Mouse (Mus musculus) G1E (cell line): ENCODE data around the gene P2ry2.

Experiments
- CTCF ChIP-seq: IDR thresholded peaks from 2 replicates; pipeline ENCODE4 v1.5.1; 2012; ENCODE audit warnings: low read depth, low read length, inconsistent platforms, mixed read lengths
- GATA1 ChIP-seq: IDR thresholded peaks from 2 replicates; pipeline ENCODE4 v1.6.1; 2012; ENCODE audit warnings: borderline replicate concordance, low read length, inconsistent platforms, mixed read lengths
- GATA2 ChIP-seq: IDR thresholded peaks from 2 replicates; pipeline ENCODE4 v1.6.1; 2012; ENCODE audit warnings: low read depth, low read length, inconsistent platforms, borderline replicate concordance
- POLR2AphosphoS5 ChIP-seq: IDR thresholded peaks from 2 replicates; pipeline ENCODE4 v1.6.1; 2012; ENCODE audit warnings: low read depth, low read length, inconsistent platforms; ENCODE audit not compliant: insufficient replicate concordance
- TAL1 ChIP-seq: conservative IDR thresholded peaks from 2 replicates; pipeline ENCODE4 v1.6.1; 2012; ENCODE audit warnings: low read depth, low read length, inconsistent platforms, mixed read lengths

DNA sequence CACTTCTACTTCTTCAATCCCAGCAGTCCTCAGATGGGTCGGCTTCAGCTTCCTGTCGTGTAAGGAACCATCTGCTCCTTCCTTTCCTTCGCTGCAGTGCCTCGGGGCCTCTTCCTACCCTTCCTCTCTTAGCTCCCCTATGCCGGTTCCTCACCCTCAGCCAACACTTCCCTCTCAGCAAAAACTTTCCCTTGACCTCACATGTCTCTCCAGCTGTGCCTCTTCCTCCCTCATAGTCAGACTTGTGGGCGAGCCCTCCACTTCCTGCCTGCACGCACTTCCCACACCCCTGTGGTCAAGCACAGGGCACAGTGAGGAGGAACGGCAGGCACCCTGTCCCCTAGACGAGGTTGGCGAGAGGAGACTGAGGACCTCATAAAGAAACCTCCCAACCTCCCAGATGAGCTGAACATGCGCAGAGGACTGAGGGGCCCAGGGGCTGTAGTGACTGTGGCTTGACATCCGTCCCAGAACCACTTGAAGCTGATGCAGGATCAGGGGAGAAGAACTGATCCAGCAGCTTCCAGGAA lies 62.1 kb downstream of the P2ry2 start:
- TF ChIP-seq CTCF (no peak), TAL1 (no peak), POLR2AphosphoS5 (no peak), GATA1 (no peak), GATA2 (no peak)
